Mouse (Mus musculus): ENCODE results near the gene Iqcn. TPM values are rescaled to one million over a fixed set of nuclear protein-coding genes. Genes with fewer than 3 reads are reported as not detected.

The Iqcn gene
- polyA plus RNA-seq (2012; fragmentation: generic; extraction: Trizol) = 0.01 TPM
- long read RNA-seq, experiment 1 = 0 reads
- long read RNA-seq, experiment 2 = 0 reads

GRCm38 (mm10) chr8:70703287-70703686, at the start of gene Iqcn:
TSS of gene Iqcn (plus strand) at chr8:70703457.
- no peaks in the 10 kb centered on the region for H3K27me3 ChIP-seq (ENCODE audit: control insufficient read depth, insufficient read depth, insufficient read length)
- H3K79me2 ChIP-seq (ENCODE audit: control insufficient read depth, insufficient read depth) = peaks cover 33% of the 10 kb centered on the region
- no peaks in the 10 kb centered on the region for H3K36me3 ChIP-seq (ENCODE audit: control insufficient read depth, insufficient read depth)
- TF ChIP-seq USF1 (IDR thresholded peaks at IDR 0.05; ENCODE audit: low read depth) = no peak
- no peak for TF ChIP-seq CTCF (IDR thresholded peaks at IDR 0.05; ENCODE audit: control insufficient read depth, insufficient read depth, insufficient read length)
- TF ChIP-seq FOSL1 (IDR thresholded peaks at IDR 0.05; ENCODE audit: insufficient read depth, low read length, poor library complexity, severe bottlenecking) = no peak
- H3K4me3 ChIP-seq (ENCODE audit: insufficient read depth, poor library complexity, severe bottlenecking) = no peak within 1 kb of the TSS
- peaks cover 10% of the 10 kb centered on the region for H3K79me3 ChIP-seq (ENCODE audit: low read depth)
- H3ac ChIP-seq (ENCODE audit: control insufficient read depth, insufficient read length, low read depth) = no peak within 1 kb of the TSS

GRCm38 (mm10) chr8:70654121-70654520, 49.1 kb upstream of the Iqcn start:
- peaks cover 18% of the 10 kb centered on the region for H3K79me2 ChIP-seq (ENCODE audit: control insufficient read depth, insufficient read depth)
- H3K79me3 ChIP-seq (ENCODE audit: low read depth) = no peaks in the 10 kb centered on the region
- peaks cover 44% of the 10 kb centered on the region for H3K36me3 ChIP-seq (ENCODE audit: control insufficient read depth, insufficient read depth)

GRCm38 (mm10) chr8:70655469-70655868, 47.8 kb upstream of the Iqcn start:
- H3K4me3 ChIP-seq (ENCODE audit: insufficient read depth, poor library complexity, severe bottlenecking) = no peak overlapping the region
- peaks cover 19% of the 10 kb centered on the region for H3K79me2 ChIP-seq (ENCODE audit: control insufficient read depth, insufficient read depth)
- TF ChIP-seq CTCF (IDR thresholded peaks at IDR 0.05; ENCODE audit: control insufficient read depth, insufficient read depth, insufficient read length) = no peak
- no peak for TF ChIP-seq MAX (IDR thresholded peaks at IDR 0.05)
- TF ChIP-seq CEBPB (IDR thresholded peaks at IDR 0.05; ENCODE audit: low read depth) = no peak
- no peak for TF ChIP-seq USF1 (IDR thresholded peaks at IDR 0.05; ENCODE audit: low read depth)
- TF ChIP-seq MYOG (IDR thresholded peaks at IDR 0.05; ENCODE audit: control insufficient read depth, extremely low read depth, insufficient read length) = no peak
- no peak for TF ChIP-seq FOSL1 (IDR thresholded peaks at IDR 0.05; ENCODE audit: insufficient read depth, low read length, poor library complexity, severe bottlenecking)
- TF ChIP-seq MYOD1 (IDR thresholded peaks at IDR 0.05; ENCODE audit: control insufficient read depth, insufficient read length, low read depth) = no peak
- peaks cover 34% of the 10 kb centered on the region for H3K36me3 ChIP-seq (ENCODE audit: control insufficient read depth, insufficient read depth)
- no peak overlapping the region for H3ac ChIP-seq (ENCODE audit: control insufficient read depth, insufficient read length, low read depth)
- no peaks in the 10 kb centered on the region for H3K79me3 ChIP-seq (ENCODE audit: low read depth)
- H3K27me3 ChIP-seq (ENCODE audit: control insufficient read depth, insufficient read depth, insufficient read length) = no peaks in the 10 kb centered on the region

More at GRCm38 (mm10) chr8:70654121-70654520, 49.1 kb upstream of the Iqcn start:
- H3ac ChIP-seq (ENCODE audit: control insufficient read depth, insufficient read length, low read depth) = no peak overlapping the region
- no peak overlapping the region for H3K4me3 ChIP-seq (ENCODE audit: insufficient read depth, poor library complexity, severe bottlenecking)
- TF ChIP-seq CEBPB (IDR thresholded peaks at IDR 0.05; ENCODE audit: low read depth) = no peak
- no peak for TF ChIP-seq FOSL1 (IDR thresholded peaks at IDR 0.05; ENCODE audit: insufficient read depth, low read length, poor library complexity, severe bottlenecking)
- no peak for TF ChIP-seq CTCF (IDR thresholded peaks at IDR 0.05; ENCODE audit: control insufficient read depth, insufficient read depth, insufficient read length)
- no peak for TF ChIP-seq USF1 (IDR thresholded peaks at IDR 0.05; ENCODE audit: low read depth)
- no peak for TF ChIP-seq MYOD1 (IDR thresholded peaks at IDR 0.05; ENCODE audit: control insufficient read depth, insufficient read length, low read depth)
- TF ChIP-seq MYOG (IDR thresholded peaks at IDR 0.05; ENCODE audit: control insufficient read depth, extremely low read depth, insufficient read length) = no peak
- TF ChIP-seq MAX (IDR thresholded peaks at IDR 0.05) = no peak
- H3K27me3 ChIP-seq (ENCODE audit: control insufficient read depth, insufficient read depth, insufficient read length) = no peaks in the 10 kb centered on the region

GRCm38 (mm10) chr8:70656193-70656790, 47.0 kb upstream of the Iqcn start:
- no peak overlapping the region for H3K4me3 ChIP-seq (ENCODE audit: insufficient read depth, poor library complexity, severe bottlenecking)
- no peak for TF ChIP-seq MAX (IDR thresholded peaks at IDR 0.05)
- no peak for TF ChIP-seq FOSL1 (IDR thresholded peaks at IDR 0.05; ENCODE audit: insufficient read depth, low read length, poor library complexity, severe bottlenecking)
- no peak for TF ChIP-seq MYOG (IDR thresholded peaks at IDR 0.05; ENCODE audit: control insufficient read depth, extremely low read depth, insufficient read length)
- no peak for TF ChIP-seq CTCF (IDR thresholded peaks at IDR 0.05; ENCODE audit: control insufficient read depth, insufficient read depth, insufficient read length)
- TF ChIP-seq CEBPB (IDR thresholded peaks at IDR 0.05; ENCODE audit: low read depth) = no peak
- no peak for TF ChIP-seq USF1 (IDR thresholded peaks at IDR 0.05; ENCODE audit: low read depth)
- TF ChIP-seq MYOD1 (IDR thresholded peaks at IDR 0.05; ENCODE audit: control insufficient read depth, insufficient read length, low read depth) = no peak
- peaks cover 26% of the 10 kb centered on the region for H3K36me3 ChIP-seq (ENCODE audit: control insufficient read depth, insufficient read depth)

GRCm38 (mm10) chr8:70657214-70657613, 46.0 kb upstream of the Iqcn start:
- Histone ChIP-seq H3K4me3 (ENCODE audit: insufficient read depth, poor library complexity, severe bottlenecking) (no peak overlapping the region), H3ac (ENCODE audit: control insufficient read depth, insufficient read length, low read depth) (no peak overlapping the region), H3K27me3 (ENCODE audit: control insufficient read depth, insufficient read depth, insufficient read length) (no peaks in the 10 kb centered on the region), H3K79me3 (ENCODE audit: low read depth) (no peaks in the 10 kb centered on the region), H3K36me3 (ENCODE audit: control insufficient read depth, insufficient read depth) (peaks cover 20% of the 10 kb centered on the region), H3K79me2 (ENCODE audit: control insufficient read depth, insufficient read depth) (peaks cover 19% of the 10 kb centered on the region)
- TF ChIP-seq FOSL1 (IDR thresholded peaks at IDR 0.05; ENCODE audit: insufficient read depth, low read length, poor library complexity, severe bottlenecking) = no peak
- TF ChIP-seq MAX (IDR thresholded peaks at IDR 0.05) = no peak
- TF ChIP-seq CTCF (IDR thresholded peaks at IDR 0.05; ENCODE audit: control insufficient read depth, insufficient read depth, insufficient read length) = no peak
- TF ChIP-seq MYOD1 (IDR thresholded peaks at IDR 0.05; ENCODE audit: control insufficient read depth, insufficient read length, low read depth) = no peak
- TF ChIP-seq MYOG (IDR thresholded peaks at IDR 0.05; ENCODE audit: control insufficient read depth, extremely low read depth, insufficient read length) = no peak
- TF ChIP-seq USF1 (IDR thresholded peaks at IDR 0.05; ENCODE audit: low read depth) = no peak
- no peak for TF ChIP-seq CEBPB (IDR thresholded peaks at IDR 0.05; ENCODE audit: low read depth)

More at GRCm38 (mm10) chr8:70656193-70656790, 47.0 kb upstream of the Iqcn start:
- H3K27me3 ChIP-seq (ENCODE audit: control insufficient read depth, insufficient read depth, insufficient read length) = no peaks in the 10 kb centered on the region
- H3K79me3 ChIP-seq (ENCODE audit: low read depth) = no peaks in the 10 kb centered on the region
- H3K79me2 ChIP-seq (ENCODE audit: control insufficient read depth, insufficient read depth) = peaks cover 19% of the 10 kb centered on the region
- no peak overlapping the region for H3ac ChIP-seq (ENCODE audit: control insufficient read depth, insufficient read length, low read depth)
